Mouse (Mus musculus) forebrain, postnatal 0 days (tissue): ENCODE results near the gene Negr1. TPM values are rescaled to one million over a fixed set of nuclear protein-coding genes. Genes with fewer than 3 reads are reported as not detected.
A peak's percentile ranks its signal among the peaks of the same experiment; 100 is the strongest.

Experiments used
- ATAC-seq: fragments of 200-750 bp; cut with Nextera tagmentation; 2 replicates; pipeline ENCODE4 v1.8.0; 2017; ENCODE audit warnings: mild to moderate bottlenecking, moderate library complexity
- DNase-seq: peaks from one replicate; pipeline ENCODE4 v3.0.0-alpha.2; 2015
- H3K27ac ChIP-seq: fragments of 300-500 bp; sonication (generic); 2 replicates; pipeline ENCODE4 v1.5.1; 2014; ENCODE audit warnings: low read depth, mild to moderate bottlenecking, antibody characterized with exemption, low read length, moderate library complexity, mixed read lengths
- H3K27me3 ChIP-seq: fragments of 300-500 bp; sonication (generic); 2 replicates; pipeline ENCODE4 v1.6.1; 2014; ENCODE audit warnings: mild to moderate bottlenecking, low read length, mixed read lengths; ENCODE audit not compliant: insufficient read depth
- H3K36me3 ChIP-seq: fragments of 300-500 bp; sonication (generic); 2 replicates; pipeline ENCODE4 v1.6.1; 2014; ENCODE audit warnings: mild to moderate bottlenecking, moderate library complexity; ENCODE audit not compliant: insufficient read depth
- H3K4me1 ChIP-seq: fragments of 300-500 bp; sonication (generic); 2 replicates; pipeline ENCODE4 v1.6.1; 2014; ENCODE audit warnings: antibody characterized with exemption; ENCODE audit not compliant: insufficient read depth
- H3K4me2 ChIP-seq: fragments of 300-500 bp; sonication (generic); 2 replicates; pipeline ENCODE4 v1.6.1; 2014; ENCODE audit warnings: low read depth, mild to moderate bottlenecking, moderate library complexity
- H3K4me3 ChIP-seq: fragments of 300-500 bp; sonication (generic); 2 replicates; pipeline ENCODE4 v1.5.1; 2014; ENCODE audit warnings: low read depth, low read length, mixed read lengths
- H3K9ac ChIP-seq: fragments of 300-500 bp; sonication (generic); 2 replicates; pipeline ENCODE4 v1.6.1; 2014; ENCODE audit warnings: mild to moderate bottlenecking
- H3K9me3 ChIP-seq: fragments of 300-500 bp; sonication (generic); 2 replicates; pipeline ENCODE4 v1.6.1; 2016; ENCODE audit warnings: low read length
- CTCF ChIP-seq: sonication (generic); IDR thresholded peaks from 2 replicates; pipeline ENCODE4 v1.5.1; 2016; ENCODE audit warnings: antibody characterized with exemption, control low read depth, low read depth
- WGBS: fragments of 180-500 bp; shearing (Covaris S2); extraction: QIAGEN DNeasy Blood & Tissue Kit; methylation state at CpG from one replicate; pipeline ENCODE4 v1.1.7; 2014; 5-methylcytosine and 5-hydroxymethylcytosine counted together
- polyA plus RNA-seq: library from polyadenylated mRNA; unstranded; fragments of >200 nt; fragmentation: Nextera tagmentation; extraction: Ambion mirVana; gene quantifications from 2 replicates; pipeline ENCODE4 v1.2.1, GENCODE M21; 2015
- total RNA-seq: library from RNA; depleted of rRNA; stranded (reverse); fragments of >200 nt; gene quantifications from 2 replicates; pipeline ENCODE4 v1.2.3, GENCODE M21; 2014

Gene Negr1
- total and polyA plus RNA-seq, 2 experiments from 2014 or later, result 65.0 to 205 TPM

GRCm38 (mm10) chr3:157274143-157274542, 712.5 kb downstream of the Negr1 start:
- Histone ChIP-seq H3K27me3 (no peaks in the 10 kb centered on the region), H3K4me2 (no peak overlapping the region), H3K4me1 (no peaks in the 10 kb centered on the region), H3K27ac (no peak overlapping the region), H3K9ac (no peak overlapping the region), H3K4me3 (no peak overlapping the region), H3K9me3 (no peaks in the 10 kb centered on the region), H3K36me3 (no peaks in the 10 kb centered on the region)
- WGBS, result 87% methylated on average over 1 of the region's 1 CpGs
- TF ChIP-seq CTCF, result no peak
- no peak for DNase-seq
- ATAC-seq, result no peak

GRCm38 (mm10) chr3:157279717-157280116, 718.1 kb downstream of the Negr1 start:
- ATAC-seq (no peak), DNase-seq (no peak)
- no peak for TF ChIP-seq CTCF
- Histone ChIP-seq H3K27ac (no peak overlapping the region), H3K36me3 (no peaks in the 10 kb centered on the region), H3K4me3 (no peak overlapping the region), H3K27me3 (no peaks in the 10 kb centered on the region), H3K4me2 (no peak overlapping the region), H3K4me1 (no peaks in the 10 kb centered on the region), H3K9me3 (no peaks in the 10 kb centered on the region), H3K9ac (no peak overlapping the region)

- no peak overlapping the region for H3K4me3 ChIP-seq
- no peak for ATAC-seq
Observed at GRCm38 (mm10) chr3:157281259-157281658, 719.7 kb downstream of the Negr1 start.

GRCm38 (mm10) chr3:157291286-157291685, 729.7 kb downstream of the Negr1 start:
- no peak for DNase-seq
- Histone ChIP-seq H3K4me2 (no peak overlapping the region), H3K36me3 (no peaks in the 10 kb centered on the region), H3K4me3 (no peak overlapping the region), H3K27ac (no peak overlapping the region), H3K9me3 (no peaks in the 10 kb centered on the region), H3K27me3 (no peaks in the 10 kb centered on the region), H3K9ac (no peak overlapping the region), H3K4me1 (no peaks in the 10 kb centered on the region)
- ATAC-seq, result no peak
- no peak for TF ChIP-seq CTCF
- WGBS, result 25% methylated on average over 1 of the region's 1 CpGs

More at GRCm38 (mm10) chr3:157281259-157281658, 719.7 kb downstream of the Negr1 start:
- Histone ChIP-seq H3K4me1 (no peaks in the 10 kb centered on the region), H3K9me3 (no peaks in the 10 kb centered on the region), H3K27ac (no peak overlapping the region), H3K36me3 (no peaks in the 10 kb centered on the region), H3K9ac (no peak overlapping the region), H3K4me2 (no peak overlapping the region), H3K27me3 (no peaks in the 10 kb centered on the region)
- no peak for DNase-seq
- no peak for TF ChIP-seq CTCF

GRCm38 (mm10) chr3:157297216-157297615, 735.6 kb downstream of the Negr1 start:
- Histone ChIP-seq H3K27me3 (no peaks in the 10 kb centered on the region), H3K4me2 (no peak overlapping the region), H3K9me3 (no peaks in the 10 kb centered on the region), H3K4me1 (no peaks in the 10 kb centered on the region), H3K27ac (no peak overlapping the region), H3K9ac (no peak overlapping the region), H3K4me3 (no peak overlapping the region), H3K36me3 (no peaks in the 10 kb centered on the region)
- ATAC-seq, result no peak
- 45% methylated on average over 4 of the region's 4 CpGs for WGBS
- no peak for DNase-seq
- no peak for TF ChIP-seq CTCF

GRCm38 (mm10) chr3:157303430-157304116, 742.0 kb downstream of the Negr1 start:
- no peak overlapping the region for H3K4me3 ChIP-seq
- H3K4me1 ChIP-seq, result no peaks in the 10 kb centered on the region
- H3K4me2 ChIP-seq, result no peak overlapping the region
- H3K9me3 ChIP-seq, result no peaks in the 10 kb centered on the region
- no peaks in the 10 kb centered on the region for H3K36me3 ChIP-seq
- no peak for TF ChIP-seq CTCF
- H3K9ac ChIP-seq, result no peak overlapping the region
- H3K27me3 ChIP-seq, result no peaks in the 10 kb centered on the region
- DNase-seq (no peak), ATAC-seq (peak; percentile 61)
- no peak overlapping the region for H3K27ac ChIP-seq
- WGBS, result 70% methylated on average over 4 of the region's 4 CpGs

- H3K9ac ChIP-seq, result no peak overlapping the region
- no peaks in the 10 kb centered on the region for H3K9me3 ChIP-seq
- peak; percentile 8 for DNase-seq
- WGBS, result 5% methylated on average over 1 of the region's 1 CpGs
- no peaks in the 10 kb centered on the region for H3K27me3 ChIP-seq
- H3K27ac ChIP-seq, result no peak overlapping the region
- TF ChIP-seq CTCF, result no peak
- peak; percentile 53 for ATAC-seq
- peaks cover 7% of the 10 kb centered on the region for H3K4me1 ChIP-seq
- H3K4me3 ChIP-seq, result no peak overlapping the region
- no peak overlapping the region for H3K4me2 ChIP-seq
- no peaks in the 10 kb centered on the region for H3K36me3 ChIP-seq
Observed at GRCm38 (mm10) chr3:157321081-157321573, 759.5 kb downstream of the Negr1 start.
